Mouse (Mus musculus): ENCODE measurements at regions not wholly inside any gene's neighbourhood (a gene's known extent, or its start where the extent isn't known, plus 50 kb on each side); places are given as distances from the start of the nearest gene placed in this dataset.

DNA sequence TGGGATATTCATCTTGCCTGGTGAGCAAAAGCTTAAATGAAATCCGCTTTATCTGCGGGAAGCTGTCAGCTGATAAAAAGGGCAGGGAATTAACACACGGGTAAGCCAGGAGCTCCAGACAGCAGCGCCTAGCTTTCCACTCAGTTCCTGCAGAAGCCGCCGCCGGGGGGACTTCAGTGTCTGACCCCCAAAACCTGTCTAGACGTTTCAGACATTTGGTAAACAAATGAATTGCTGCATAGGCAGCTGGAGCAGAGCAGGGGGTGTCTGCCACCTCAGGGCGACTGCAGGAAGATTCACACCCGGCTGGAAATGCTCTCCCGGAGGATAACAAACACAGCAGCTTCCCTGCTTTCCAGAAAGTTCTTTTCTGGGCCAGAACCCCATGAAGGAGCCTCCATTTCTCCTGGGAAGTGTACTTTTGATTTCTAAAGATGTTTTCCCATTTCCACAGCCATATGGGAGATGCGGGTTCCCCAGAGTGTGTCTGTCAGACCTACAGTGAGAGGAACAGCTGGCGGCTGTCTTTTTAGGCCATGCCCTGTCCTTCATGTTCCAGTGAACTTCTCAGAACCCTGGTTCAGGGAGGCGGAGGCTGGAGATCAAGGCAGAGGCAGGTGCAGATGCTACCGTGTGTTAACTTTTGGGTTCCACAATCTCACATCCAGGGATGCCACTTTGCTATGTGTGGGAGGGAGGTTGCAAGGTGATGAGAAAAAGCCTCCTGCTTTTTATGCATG is 58.7 kb upstream of the Pmepa1 start:
- no peak for ATAC-seq (replicated peaks; ENCODE audit: low FRiP score, low TSS enrichment, poor library complexity, severe bottlenecking)

DNA sequence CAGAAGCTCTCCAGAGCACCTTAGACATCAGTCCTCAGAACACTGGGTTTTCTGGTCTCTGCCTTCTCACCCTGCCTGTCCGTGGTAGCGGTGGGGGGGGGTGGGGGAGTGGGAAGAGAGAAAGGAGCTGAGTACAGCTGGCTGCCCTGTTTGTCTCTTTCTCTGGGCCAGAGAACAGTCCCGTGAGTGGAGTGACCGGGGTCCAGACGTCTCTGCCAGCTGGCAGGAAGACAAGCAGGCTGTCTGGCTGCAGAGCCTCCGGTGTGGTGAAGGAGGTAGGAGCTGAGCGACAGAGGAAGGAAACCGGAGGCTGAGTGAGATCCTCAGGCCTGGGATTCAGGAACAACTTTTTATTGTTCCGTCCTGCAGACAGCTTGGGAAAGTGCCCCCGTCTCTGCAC is 59.5 kb upstream of the Pmepa1 start:
- no peak for ATAC-seq (replicated peaks; ENCODE audit: low FRiP score, low TSS enrichment, poor library complexity, severe bottlenecking)

DNA sequence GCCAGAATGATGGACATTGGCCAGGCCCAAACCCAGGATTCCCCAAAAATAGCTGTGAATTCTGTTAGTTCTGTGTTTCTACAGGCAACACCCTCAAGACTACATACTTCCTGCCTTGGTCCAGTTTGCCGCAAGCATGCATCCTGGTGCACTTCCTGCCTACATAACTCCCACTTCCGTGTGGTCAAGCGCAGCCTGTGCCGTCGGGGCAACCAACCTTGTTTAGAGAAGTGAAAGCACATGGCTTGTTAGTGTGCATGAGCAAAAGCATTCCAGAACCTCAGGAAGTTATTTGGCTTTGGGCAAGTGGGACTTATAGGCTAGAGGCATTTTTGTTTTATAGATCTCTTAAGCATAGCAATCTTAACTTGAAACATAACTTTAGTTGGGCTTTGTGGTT is 61.3 kb upstream of the Pmepa1 start:
- ATAC-seq (replicated peaks; ENCODE audit: low FRiP score, low TSS enrichment, poor library complexity, severe bottlenecking) = no peak

DNA sequence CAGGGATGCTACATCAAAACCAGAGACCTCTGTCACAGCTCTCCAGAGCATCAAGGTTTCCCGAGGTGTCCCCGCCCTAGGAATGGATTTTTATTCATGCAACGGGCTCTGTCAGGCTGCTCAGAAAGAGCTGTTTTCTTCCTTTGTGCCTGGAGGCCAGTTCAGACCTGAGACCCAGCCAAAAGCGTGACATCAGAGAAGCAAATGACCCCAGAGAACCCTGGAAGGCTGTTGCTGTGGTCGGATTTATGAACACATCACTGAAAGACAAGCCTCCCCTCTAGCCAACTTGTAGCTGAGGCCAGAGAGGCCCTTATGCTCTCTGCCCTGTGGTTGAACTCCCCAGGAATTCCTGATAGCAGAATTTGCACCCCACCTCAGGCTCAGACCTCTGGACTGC is 62.3 kb upstream of the Pmepa1 start:
- no peak for ATAC-seq (replicated peaks; ENCODE audit: low FRiP score, low TSS enrichment, poor library complexity, severe bottlenecking)

DNA sequence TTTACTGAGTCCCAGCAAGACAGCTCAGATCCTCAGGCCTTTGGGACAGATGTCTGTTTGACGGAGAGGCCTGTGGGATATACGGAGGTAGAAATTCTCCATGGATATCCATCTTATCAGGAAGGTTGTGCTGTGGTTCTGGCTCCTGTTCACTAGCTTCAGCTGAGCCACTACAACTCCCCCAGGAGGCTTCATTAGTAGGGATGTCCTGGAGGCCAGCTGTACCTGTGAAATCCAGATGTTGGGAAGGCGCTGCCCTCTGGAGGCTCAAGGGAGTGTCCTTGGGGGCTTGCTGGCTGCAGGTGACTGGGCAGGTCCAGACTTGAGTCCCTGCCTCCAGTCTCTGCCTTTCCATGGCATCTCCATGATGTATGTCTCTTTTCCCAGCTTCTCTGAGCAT is 62.9 kb upstream of the Pmepa1 start:
- no peak for ATAC-seq (replicated peaks; ENCODE audit: low FRiP score, low TSS enrichment, poor library complexity, severe bottlenecking)

DNA sequence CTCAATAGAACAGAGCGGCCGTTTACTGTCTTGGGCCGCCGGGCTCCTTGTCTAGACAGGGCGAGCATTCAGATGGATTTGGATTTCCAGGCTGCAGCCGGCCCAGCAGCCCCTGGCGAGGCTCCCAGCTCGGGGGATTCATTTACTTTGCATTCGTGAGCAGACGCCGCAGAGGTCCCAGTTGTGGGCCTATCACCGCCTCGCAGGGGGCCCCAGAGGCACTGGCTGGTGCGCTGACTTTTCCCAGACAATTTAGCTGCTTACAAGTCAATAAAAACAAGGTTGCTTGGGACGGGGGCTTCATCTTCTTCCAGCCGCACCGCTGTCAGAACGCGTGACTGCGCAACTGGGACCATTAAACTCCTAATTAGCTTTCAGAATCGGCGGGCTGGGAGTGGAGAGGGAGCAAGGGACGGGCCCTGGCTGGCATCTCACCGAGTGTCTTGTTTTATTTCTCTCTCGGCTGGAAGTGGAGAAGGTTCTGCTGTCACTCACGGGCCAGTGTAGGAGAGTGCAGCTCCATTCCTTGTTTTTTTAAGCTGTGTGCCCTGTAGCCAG is 63.8 kb upstream of the Pmepa1 start:
- no peak for ATAC-seq (replicated peaks; ENCODE audit: low FRiP score, low TSS enrichment, poor library complexity, severe bottlenecking)

DNA sequence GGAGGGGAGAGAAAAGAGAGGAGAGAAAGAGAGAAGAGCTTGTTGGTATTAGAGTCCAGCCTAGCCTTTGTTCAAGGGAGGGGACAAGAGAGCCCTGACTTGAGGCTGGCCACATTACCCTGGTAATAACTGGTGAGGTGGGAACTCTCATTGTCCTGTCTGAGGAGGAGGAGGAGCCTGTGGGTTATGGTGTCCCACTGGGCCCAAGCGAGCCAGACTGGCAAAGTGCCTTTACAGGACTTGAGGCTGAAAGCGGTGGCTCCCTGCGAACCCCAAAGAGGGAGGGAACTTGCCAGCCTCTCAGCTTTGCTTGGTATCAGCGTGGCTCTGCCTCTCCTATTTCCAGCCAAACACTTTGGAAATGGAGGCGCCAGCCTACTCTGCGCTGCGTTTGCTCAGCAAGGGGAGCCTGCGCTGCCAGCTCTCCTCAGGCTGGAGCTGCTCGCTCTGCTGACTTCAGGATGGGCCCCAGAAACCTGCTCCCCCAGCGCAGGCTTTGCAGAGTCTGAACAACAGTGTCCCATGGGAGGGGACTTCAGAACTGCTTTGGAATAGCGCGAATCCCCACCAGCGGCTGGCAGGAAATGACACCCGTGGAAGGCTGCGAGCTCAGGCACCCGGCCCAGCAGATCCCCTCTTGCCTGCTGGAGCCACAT is 66.4 kb upstream of the Pmepa1 start:
- no peak for ATAC-seq (replicated peaks; ENCODE audit: low FRiP score, low TSS enrichment, poor library complexity, severe bottlenecking)

DNA sequence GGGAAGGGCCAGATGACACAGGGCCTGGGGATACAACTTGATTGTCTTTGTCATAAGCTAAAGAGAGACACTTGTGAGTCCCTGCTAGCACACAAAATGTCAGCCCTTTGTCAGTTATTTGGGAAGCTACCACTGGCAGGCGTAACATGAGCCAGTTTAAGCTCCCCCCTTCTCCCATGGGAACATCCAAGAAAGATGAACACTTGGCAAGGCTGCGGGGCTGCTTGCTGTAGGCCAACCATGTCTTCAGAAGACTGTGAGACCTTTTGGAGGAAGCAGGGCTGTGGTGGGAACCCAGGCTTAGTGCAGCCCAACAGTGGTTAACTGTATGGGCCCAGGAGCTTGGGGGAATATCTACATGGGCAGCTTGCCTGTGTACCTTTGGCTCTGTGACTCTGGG is 67.3 kb upstream of the Pmepa1 start:
- no peak for ATAC-seq (replicated peaks; ENCODE audit: low FRiP score, low TSS enrichment, poor library complexity, severe bottlenecking)

DNA sequence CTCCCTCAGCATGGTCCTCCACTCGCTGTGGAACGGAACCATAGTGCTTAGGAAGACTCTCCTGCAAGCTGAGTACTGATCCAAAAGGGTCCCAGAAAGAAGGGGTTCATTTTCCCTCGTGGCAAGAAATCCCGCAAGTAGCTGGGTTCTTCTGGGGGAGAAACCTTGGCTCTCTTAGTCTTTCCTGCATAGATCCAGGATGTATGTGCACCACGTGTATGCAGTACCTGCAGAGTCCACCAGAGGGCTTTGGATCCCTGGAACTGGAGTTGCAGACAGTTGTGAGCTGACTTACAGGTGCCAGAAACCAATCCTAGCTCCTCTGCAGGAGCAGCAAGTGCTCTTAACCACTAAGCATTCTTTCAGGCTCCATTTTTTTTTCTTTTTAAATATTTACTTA is 67.9 kb upstream of the Pmepa1 start:
- no peak for ATAC-seq (replicated peaks; ENCODE audit: low FRiP score, low TSS enrichment, poor library complexity, severe bottlenecking)

DNA sequence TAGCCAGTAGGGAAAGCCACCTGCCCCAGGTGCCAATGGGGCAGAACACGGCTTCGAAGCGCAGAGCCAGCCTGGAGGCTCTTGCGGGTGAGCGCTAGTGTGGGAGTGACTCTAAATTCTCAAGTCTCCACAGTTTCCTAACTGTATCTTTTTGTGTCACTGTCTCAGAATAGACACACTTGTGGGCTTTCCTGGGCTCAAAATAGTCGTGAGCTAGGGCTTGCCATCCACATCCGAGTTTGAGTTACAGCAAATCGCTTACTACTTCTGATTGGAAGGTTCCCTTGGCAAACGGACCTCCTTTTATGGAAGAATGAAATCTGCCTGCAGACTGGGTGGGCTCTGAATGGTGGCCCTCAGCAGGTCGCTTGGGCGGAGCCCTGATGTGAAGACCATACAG is 71.0 kb upstream of the Pmepa1 start:
- no peak for ATAC-seq (replicated peaks; ENCODE audit: low FRiP score, low TSS enrichment, poor library complexity, severe bottlenecking)

DNA sequence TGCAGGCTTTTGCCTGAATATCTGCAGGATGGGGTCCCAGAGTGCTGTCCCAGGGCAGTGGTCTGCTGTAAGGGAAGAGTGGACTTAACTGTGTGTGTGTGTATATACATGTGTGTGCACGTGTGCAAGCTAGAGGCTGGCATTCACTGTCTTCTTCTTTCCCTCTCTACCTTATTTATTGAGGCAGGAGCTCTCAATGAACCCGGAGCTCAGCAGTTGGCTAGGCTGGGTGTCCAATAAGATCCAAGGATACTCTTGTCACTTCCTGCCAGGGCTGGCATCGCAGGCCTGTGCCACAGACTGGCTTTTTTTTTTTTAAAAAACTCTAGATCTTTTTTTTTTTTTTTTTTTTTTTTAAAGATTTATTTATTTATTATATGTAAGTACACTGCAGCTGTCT is 72.4 kb upstream of the Pmepa1 start:
- ATAC-seq (replicated peaks; ENCODE audit: low FRiP score, low TSS enrichment, poor library complexity, severe bottlenecking) = no peak

DNA sequence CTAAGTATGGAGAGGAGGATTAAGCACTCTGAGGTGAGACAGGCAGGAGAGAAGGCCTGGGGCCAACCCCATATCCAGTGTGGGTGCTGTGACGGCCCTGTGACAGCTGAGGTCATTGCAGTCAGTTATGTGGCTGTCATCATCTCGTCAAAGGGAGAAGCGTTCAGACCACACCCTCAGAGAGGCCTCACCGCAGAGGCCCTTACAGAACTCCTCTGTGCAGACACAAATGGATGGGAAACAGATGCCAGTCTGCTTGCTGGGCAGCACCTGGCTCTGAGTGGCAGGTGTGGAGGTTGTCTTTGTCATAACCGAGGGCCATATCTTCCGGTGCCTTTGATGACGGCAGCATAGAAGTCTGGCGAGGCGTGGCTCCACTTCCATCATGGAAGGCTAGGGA is 73.2 kb upstream of the Pmepa1 start:
- peak; percentile 64 for ATAC-seq (replicated peaks; ENCODE audit: low FRiP score, low TSS enrichment, poor library complexity, severe bottlenecking)

DNA sequence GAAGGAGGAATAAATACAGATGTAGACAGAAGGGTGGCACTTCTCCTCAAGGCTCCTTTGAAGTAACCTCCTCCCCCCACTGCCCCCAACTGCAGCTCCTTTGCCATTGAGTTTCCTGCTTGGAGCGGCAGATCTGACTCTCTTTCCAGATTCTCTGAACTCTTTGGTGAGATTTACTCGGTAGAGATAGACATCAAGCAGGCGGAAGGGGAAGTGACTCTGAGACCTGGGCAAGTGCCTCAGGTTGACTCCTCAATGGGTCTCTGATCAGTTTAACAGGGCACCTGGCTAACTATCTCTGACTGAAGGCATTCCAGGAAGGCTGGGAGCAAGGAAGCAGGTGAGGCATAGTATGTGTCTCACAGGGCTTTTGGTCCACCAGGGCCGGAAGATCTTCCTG is 73.6 kb upstream of the Pmepa1 start:
- ATAC-seq (replicated peaks; ENCODE audit: low FRiP score, low TSS enrichment, poor library complexity, severe bottlenecking) = no peak

DNA sequence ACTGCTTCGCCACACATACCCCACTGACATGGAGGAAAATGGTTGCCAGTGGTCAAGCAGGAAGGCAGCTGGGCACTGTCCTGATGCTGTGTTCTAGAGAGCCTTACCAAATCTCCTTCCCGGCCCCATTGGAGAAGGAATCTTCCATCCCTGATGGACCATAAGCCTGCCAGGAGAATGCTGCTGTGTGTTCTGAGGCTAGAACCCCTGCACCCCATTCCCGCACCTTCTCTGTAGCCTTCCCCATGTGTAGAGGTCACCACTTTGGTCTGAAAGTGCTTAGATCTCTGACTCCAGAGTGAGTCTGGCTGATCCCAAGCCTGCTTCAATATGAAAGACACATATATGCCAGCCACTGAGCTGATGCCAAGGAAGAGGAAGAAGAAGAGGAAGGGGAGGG is 74.1 kb upstream of the Pmepa1 start:
- no peak for ATAC-seq (replicated peaks; ENCODE audit: low FRiP score, low TSS enrichment, poor library complexity, severe bottlenecking)

DNA sequence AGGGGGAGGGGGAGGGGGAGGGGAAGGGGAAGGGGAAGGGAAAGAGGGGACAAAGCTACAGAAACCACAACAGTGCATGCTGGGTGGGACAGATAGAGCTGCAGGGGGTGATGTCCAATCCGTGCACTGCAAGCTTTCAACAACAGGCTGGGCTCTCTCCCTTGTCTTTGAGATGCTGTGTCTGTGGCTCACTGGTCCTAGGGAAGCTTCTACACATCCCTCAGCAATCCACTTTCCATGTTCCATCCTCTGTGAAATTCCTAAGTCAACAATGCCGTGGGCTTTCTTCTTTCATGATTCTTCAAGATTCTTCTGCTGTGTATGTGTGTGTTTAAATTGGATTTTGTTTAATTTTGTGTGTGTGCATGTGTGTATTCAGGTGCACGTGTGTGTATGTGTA is 74.5 kb upstream of the Pmepa1 start:
- ATAC-seq (replicated peaks; ENCODE audit: low FRiP score, low TSS enrichment, poor library complexity, severe bottlenecking) = no peak

DNA sequence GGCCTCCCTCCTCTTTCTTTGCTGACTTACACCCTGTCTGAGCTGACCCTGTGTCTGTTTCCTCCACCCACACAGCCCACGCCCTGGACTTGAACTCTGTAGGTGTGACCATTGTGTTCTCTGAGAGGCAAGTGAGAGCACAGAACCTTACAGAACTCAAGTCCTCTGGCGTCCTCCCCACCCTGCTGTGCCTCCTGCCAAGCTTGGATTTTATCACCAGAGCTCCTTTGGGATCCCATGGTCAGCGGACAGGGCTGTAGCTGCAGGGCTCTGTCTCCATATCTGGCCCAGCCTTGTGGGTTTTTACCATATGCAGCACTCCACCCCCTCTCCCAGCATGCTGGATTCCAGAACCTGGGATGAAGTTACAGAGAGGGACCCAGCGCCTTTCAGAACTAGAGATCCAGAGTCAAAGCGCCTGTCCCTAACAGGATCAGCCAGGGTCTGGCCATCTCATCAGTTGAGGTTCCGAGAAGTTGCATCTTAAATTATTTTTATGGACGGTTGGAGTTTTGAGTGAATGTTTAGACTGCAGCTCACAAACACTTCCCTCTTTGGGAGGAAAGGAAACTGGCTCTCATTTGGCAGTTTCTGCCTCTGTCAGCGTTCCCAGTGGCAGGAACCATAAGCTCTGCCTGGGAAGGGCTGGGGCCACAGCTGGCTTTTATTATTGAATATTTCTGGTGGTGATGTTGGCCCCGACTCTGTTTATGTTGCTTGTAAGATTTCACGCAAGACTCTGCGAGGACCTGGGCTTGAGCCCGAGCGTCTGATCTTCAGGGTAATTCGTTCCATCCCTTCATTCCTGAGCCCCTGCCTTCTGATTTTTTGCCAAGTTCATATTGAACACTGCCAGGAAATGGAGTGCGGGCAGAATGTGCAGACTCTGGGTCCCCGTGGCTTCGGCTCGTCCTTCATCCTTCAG is 75.8 kb upstream of the Pmepa1 start:
- no peak for ATAC-seq (replicated peaks; ENCODE audit: low FRiP score, low TSS enrichment, poor library complexity, severe bottlenecking)

DNA sequence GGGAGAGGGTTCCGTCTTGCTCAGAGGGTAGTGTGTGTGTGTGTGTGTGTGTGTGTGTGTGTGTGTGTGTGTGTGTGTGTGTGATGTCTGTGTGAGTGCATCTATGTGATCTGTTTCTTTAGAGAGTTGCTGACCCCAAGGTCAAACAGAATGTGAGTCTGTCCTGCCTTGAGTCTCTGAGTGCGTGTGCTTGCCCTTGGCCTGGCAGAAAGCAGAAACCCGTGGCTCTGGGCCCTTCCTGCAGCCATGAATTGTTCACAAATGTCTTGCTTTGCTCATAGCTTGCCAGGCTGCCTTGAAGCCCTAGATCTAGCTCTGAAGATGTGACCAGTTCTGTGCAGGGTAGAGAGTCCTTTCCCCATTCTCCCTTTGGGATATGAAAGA is 76.4 kb upstream of the Pmepa1 start:
- ATAC-seq (replicated peaks; ENCODE audit: low FRiP score, low TSS enrichment, poor library complexity, severe bottlenecking) = no peak

DNA sequence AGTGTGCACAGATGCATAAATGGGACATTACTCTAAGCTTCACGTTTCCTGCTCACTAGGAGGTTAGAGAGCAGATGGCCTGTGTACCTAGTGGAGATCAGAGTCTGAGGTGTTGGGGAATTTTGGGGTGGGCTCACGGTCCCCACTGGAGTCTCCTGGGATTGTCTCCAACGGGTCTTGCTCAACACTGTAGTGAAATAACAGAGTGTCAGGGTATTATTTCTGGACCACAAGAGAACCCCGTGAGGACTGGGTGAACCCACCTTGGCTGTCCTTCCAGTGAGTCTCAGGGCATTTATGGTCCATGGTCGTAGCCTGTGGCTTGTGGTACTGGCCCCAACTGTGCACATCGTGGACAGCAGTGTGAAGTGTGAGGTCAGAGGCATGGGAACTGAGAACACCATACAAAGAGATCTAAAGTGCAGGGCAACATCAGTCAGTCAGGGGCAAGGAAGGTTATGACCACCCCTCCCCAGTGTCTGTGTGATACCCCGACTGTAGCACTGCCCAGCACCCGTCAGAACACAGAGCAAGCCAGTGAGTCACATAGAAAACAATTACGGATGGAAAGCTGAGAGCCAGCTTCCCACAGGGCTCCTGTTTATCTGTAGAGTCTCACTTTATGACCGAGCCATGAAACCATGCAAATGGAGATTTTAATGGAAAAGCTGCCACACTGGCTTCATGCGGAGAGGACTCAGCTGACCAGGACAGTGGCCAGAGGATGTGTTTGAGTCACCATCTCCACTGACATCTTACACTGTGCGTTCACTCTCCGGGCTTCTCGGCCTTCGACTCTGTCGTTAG is 77.3 kb upstream of the Pmepa1 start:
- ATAC-seq (replicated peaks; ENCODE audit: low FRiP score, low TSS enrichment, poor library complexity, severe bottlenecking) = no peak

DNA sequence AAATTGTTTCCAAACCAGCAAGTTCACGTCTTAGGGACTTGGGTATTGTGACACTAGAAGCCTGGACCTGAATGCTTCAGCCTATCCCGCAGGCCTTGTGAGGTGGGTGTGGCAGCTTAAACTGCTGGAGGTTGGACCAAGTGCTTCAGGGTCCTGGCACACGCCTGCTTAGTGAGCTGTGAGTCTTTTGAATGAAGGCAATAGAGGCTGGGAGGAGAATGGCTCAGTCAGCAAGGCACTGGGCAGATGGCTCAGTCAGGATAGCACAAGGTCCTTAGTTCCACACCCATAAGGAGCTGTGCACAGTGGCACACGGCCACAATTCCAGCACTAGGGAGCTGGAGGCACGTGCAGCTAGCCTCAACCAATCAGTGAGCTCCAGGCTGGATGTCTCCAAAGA is 80.5 kb upstream of the Pmepa1 start:
- ATAC-seq (replicated peaks; ENCODE audit: low FRiP score, low TSS enrichment, poor library complexity, severe bottlenecking) = no peak
